Mouse (Mus musculus) lung, embryonic 15.5 days (tissue): ENCODE measurements around the gene Eva1c. TPM values are rescaled to one million over a fixed set of nuclear protein-coding genes. Genes with fewer than 3 reads are reported as not detected.

Experiments used
- microRNA-seq: library from miRNA; unstranded; fragments of <30 nt; microRNA quantifications from one replicate; pipeline ENCODE4, GENCODE M21; 2016
- polyA plus RNA-seq: library from polyadenylated mRNA; unstranded; fragments of >200 nt; fragmentation: Nextera tagmentation; extraction: Ambion mirVana; gene quantifications from 2 replicates; pipeline ENCODE4 v1.2.1, GENCODE M21; 2015

Gene Eva1c
- polyA plus RNA-seq, 1 experiment from 2014 or later: 2.8 TPM

Small RNA genes lying within 50 kb of the gene (microRNA-seq; reads per million reads assigned to microRNA genes)
- not detected for gene Gm22933

Other genes with a start within 250 kb of the Eva1c start
- gene Mis18a, start 99.3 kb upstream of the Eva1c start, polyA plus RNA-seq: 86.4 and 87.3 TPM in 2 replicates
- 2.1 and 2.2 TPM in 2 replicates for gene Mrap, start 88.5 kb upstream of the Eva1c start, polyA plus RNA-seq
- gene Urb1, start 16.3 kb upstream of the Eva1c start, polyA plus RNA-seq: 8.5 and 8.7 TPM in 2 replicates
- 44.1 and 53.3 TPM in 2 replicates for gene Cfap298, start 108.4 kb downstream of the Eva1c start, polyA plus RNA-seq
- 13.3 and 14.6 TPM in 2 replicates for gene Synj1, start 184.6 kb downstream of the Eva1c start, polyA plus RNA-seq
- gene Paxbp1, start 217.8 kb downstream of the Eva1c start, polyA plus RNA-seq: 44.0 and 48.0 TPM in 2 replicates